Mouse (Mus musculus) erythroid progenitor cell, adult 5-6 weeks (primary cell): ENCODE results near the gene Mycbp. TPM values are rescaled to one million over a fixed set of nuclear protein-coding genes. Genes with fewer than 3 reads are reported as not detected.
"Not testable (repeated sequence)": the region's sequence is repeated elsewhere in the genome, so short reads cannot be mapped to it uniquely, and the experiment has no call there.

ENCODE experiments used
- ATAC-seq: replicated peaks from 2 replicates; pipeline ENCODE4 v1.8.0; 2016; ENCODE audit warnings: moderate number of reproducible peaks, mild to moderate bottlenecking, moderate TSS enrichment, inconsistent platforms; ENCODE audit not compliant: poor library complexity, low FRiP score, severe bottlenecking
- total RNA-seq, 2 experiments: library from RNA; stranded (forward) in 1 of 2; stranded (reverse) in 1 of 2; fragments of 150-400 nt in 1 of 2; fragments of 186-747, 209-891 nt in 1 of 2; gene quantifications; 2 replicates each; pipeline versions ENCODE4 v1.2.3 to v1.2.4; 2015 to 2017; ENCODE audit warnings: low replicate concordance in 2 of 2

Mycbp gene
- total RNA-seq, 2 experiments from 2014 or later = 43.6 to 52.7 TPM

- ATAC-seq = no peak
Observed at GRCm38 (mm10) chr4:123936059-123936458, 31.4 kb downstream of the Mycbp start.

DNA sequence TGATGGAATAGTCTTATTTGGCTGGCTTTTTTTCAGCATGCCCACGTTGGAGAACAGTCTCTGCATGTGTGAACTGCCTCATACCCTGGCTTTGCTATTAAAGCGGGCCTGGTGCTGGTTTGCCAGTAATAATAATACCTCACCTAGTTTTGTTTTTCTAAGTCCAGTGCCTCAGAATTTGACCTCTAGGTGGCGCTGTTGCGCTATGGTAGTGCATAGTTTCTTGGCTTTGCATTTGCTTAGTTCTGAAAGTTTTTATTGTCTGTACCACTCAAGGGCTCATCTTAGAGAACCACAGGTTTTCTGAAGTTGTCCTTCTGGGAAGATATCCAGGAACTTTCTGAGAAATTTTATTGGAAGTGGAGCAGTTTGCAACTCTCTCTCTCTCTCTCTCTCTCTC lies 35.2 kb downstream of the Mycbp start:
- peak; percentile 49; the same call in 1 of the 2 replicates for ATAC-seq

GRCm38 (mm10) chr4:123940878-123941277 lies 36.2 kb downstream of the Mycbp start:
- ATAC-seq = not testable (repeated sequence)

- no peak for ATAC-seq
Observed at GRCm38 (mm10) chr4:123946701-123947100, 42.1 kb downstream of the Mycbp start.

GRCm38 (mm10) chr4:123947149-123947548 lies 42.5 kb downstream of the Mycbp start:
- ATAC-seq = no peak

DNA sequence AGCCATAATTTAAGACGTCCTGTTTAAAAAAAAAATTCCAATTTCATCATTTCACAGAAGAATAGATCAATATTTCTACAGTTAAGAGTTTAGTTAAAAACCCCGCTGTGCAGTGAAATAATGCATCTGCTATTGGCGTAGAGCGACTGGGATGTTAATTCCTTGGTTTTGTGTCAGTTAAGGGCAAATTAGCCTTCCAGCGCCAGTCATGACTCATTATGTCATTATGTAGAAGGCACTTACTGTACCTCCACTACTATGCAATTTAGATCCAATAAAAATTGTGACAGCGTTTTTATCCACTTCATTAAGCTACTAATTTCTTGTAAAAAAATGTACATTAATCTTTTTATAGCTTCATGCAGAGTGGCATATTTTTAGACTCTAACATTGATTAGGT lies 44.3 kb downstream of the Mycbp start:
- no peak for ATAC-seq

DNA sequence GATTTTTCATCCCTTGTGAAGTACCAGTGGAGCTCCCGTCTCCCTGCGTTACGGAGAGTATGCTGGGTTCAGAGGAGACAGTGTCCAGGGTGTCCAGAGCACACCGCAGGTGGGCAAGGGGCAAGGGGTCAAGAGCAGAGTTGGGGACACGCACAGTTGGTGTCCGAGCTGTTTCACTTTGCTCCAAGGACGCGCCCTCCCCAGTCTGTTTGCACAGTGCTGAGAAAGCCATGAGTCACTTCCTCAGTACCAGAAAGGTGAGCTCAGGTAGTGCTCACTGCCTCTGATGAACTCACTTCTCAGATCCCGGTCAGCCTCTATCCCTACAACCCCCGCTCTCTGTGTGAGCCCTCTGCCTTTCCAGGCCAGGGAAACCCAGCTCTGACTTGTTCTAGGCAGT lies 45.0 kb downstream of the Mycbp start:
- no peak for ATAC-seq

DNA sequence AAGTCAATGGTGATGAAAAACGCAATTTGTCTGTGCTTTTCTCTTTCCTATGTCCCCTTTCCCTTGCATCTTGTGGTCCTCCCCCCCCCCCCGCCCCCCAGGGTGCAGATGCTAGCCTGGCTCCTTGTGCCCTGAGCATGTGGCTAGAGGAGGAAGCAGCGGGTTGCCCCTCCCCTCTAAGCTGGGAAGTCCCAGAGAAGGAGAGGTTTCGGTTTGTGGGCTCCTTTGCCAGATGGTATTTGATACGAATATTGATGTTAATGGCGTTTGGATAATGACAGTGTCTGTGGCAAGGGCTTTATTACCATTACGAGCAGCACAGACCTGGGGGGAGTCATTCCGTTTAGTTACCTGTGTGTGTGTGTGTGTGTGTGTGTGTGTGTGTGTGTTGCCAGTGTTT lies 47.4 kb downstream of the Mycbp start:
- no peak for ATAC-seq

DNA sequence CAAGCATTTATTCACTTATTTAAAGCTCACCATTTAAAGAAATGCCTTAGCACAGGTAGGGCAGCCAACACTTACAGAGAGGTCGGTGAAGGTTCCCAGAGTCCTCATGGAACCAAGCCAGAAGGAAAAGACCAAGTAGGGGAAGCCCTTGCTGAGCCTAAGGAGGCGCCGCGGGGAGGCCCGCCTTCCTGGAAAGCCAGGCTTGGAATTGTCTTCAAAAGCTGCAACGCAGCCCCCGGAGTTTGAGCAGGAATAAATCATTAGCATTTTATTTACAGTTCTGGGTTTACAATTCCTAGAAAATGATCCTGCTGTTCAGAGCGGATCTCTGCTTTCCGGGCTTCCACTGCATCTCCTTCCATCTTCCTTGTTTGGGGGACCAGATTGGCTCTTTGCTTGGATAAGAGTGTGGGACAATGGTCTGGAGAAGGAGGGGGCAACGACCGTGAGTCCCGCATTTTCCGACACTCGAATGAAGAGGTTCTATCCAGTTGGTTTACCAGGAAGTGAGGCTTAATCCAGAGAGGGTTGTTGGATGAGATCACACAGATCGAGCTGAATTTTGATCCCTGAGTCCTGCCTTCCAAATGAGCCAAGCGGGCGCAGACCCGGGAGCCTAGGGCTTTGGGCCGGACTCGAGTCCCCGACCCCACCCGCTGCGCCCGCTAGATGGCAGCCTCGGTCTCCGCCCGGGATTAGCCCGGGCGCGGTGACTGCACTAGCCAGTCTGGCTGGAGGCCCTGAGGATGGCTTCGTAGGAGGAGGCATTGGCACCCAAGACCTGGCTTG lies 52.3 kb downstream of the Mycbp start:
- peak; percentile 61; the same call in 1 of the 2 replicates for ATAC-seq

DNA sequence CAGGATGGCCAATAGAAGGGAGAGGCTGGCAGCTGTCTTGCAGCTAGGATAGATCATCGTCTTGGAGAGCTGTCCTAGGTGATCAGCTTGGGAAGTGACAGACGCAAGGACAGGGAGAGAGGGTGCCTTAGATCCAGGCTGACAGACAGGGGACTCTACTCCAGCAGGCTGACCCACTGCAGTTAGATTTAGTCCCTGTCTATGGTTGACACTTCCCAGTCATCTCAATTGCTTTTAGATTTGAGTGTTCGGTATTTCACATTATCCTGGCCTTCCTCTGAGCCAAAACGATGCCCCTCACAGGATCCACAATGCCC lies 52.8 kb downstream of the Mycbp start:
- no peak for ATAC-seq

GRCm38 (mm10) chr4:123957891-123958290 lies 53.3 kb downstream of the Mycbp start:
- ATAC-seq = no peak

DNA sequence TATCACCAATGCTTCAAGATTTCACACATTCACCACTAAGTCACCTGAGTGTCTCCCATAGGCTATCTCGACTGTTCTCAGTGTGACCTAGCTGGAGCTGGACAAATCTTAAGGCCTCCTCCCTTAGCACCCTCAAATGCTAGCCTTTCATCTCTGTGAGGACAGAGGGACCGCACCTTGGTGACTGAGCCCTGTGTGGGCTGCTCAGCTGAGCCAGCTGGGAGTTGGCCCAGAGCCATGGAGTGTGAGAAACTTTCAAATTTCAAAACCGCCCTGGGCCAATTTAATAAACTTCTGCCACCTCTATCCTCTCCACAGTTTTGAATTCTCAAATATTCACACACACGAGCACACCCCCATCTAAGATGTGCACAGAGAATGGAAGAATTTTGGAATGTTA lies 56.3 kb downstream of the Mycbp start:
- ATAC-seq = no peak

Other genes starting within 250 kb of the Mycbp start
- gene Macf1, start 220.5 kb upstream of the Mycbp start, total RNA-seq (2015; ENCODE audit: low replicate concordance) = 177 and 188 TPM in 2 replicates
- gene Macf1, start 220.5 kb upstream of the Mycbp start, total RNA-seq (2017; ENCODE audit: low replicate concordance) = 182 and 227 TPM in 2 replicates
- 42.2 and 111 TPM in 2 replicates for gene Ndufs5, start 186.6 kb upstream of the Mycbp start, total RNA-seq (2015; ENCODE audit: low replicate concordance)
- gene Ndufs5, start 186.6 kb upstream of the Mycbp start, total RNA-seq (2017; ENCODE audit: low replicate concordance) = 30.5 TPM in 1 of 2 replicates, not detected in the other
- 25.6 and 27.7 TPM in 2 replicates for gene Akirin1, start 154.5 kb upstream of the Mycbp start, total RNA-seq (2015; ENCODE audit: low replicate concordance)
- gene Akirin1, start 154.5 kb upstream of the Mycbp start, total RNA-seq (2017; ENCODE audit: low replicate concordance) = 5.9 and 20.9 TPM in 2 replicates
- not detected in 2 replicates for gene Rhbdl2, start 117.0 kb upstream of the Mycbp start, total RNA-seq (2015; ENCODE audit: low replicate concordance)
- not detected in 2 replicates for gene Rhbdl2, start 117.0 kb upstream of the Mycbp start, total RNA-seq (2017; ENCODE audit: low replicate concordance)
- not detected in 2 replicates for gene 4933427I04Rik, start 45.2 kb upstream of the Mycbp start, total RNA-seq (2015; ENCODE audit: low replicate concordance)
- not detected in 2 replicates for gene 4933427I04Rik, start 45.2 kb upstream of the Mycbp start, total RNA-seq (2017; ENCODE audit: low replicate concordance)
- gene Rragc, start 12.6 kb downstream of the Mycbp start, total RNA-seq (2015; ENCODE audit: low replicate concordance) = 7.5 and 16.2 TPM in 2 replicates
- gene Rragc, start 12.6 kb downstream of the Mycbp start, total RNA-seq (2017; ENCODE audit: low replicate concordance) = 12.3 and 43.4 TPM in 2 replicates
- not detected in 2 replicates for gene 4930535I16Rik, start 13.2 kb downstream of the Mycbp start, total RNA-seq (2015; ENCODE audit: low replicate concordance)
- not detected in 2 replicates for gene 4930535I16Rik, start 13.2 kb downstream of the Mycbp start, total RNA-seq (2017; ENCODE audit: low replicate concordance)